Mouse (Mus musculus): ENCODE data around the gene Rgl2.

GRCm38 (mm10) chr17:33953961-33954565, 24.7 kb downstream of the Rgl2 start:
- TF ChIP-seq CTCF (IDR thresholded peaks at IDR 0.05; ENCODE audit: borderline replicate concordance, insufficient read depth, low read length) (no peak), POLR2A (IDR thresholded peaks at IDR 0.05; ENCODE audit: low read depth, low read length) (no peak)
